Mouse (Mus musculus): ENCODE results near the gene Pcsk6.

DNA sequence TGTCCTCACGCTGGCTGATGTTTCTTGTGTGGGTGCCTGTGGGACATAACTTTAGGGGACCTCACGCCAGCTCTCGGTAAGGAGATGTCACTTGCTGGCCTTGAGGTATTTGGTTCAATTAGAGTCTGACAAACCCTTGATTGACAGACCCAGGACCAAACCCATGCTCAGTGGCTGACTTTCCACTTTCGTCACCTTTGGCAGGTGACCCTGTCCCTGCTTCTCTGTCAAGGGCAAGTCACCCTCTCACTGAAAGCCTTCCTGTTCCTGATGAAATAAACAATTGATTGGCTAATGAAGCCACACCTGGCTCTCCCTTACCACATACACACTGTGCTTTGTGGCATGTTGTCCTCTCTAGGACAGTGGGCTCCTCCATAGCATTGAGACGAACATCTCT lies 8.3 kb downstream of the Pcsk6 start:
- TF ChIP-seq CTCF (IDR thresholded peaks at IDR 0.05; ENCODE audit: control insufficient read depth, insufficient read depth, insufficient replicate concordance, low read depth, low read length) (no peak), POLR2A (IDR thresholded peaks at IDR 0.05; ENCODE audit: control insufficient read depth, low read depth, low read length) (no peak)

Measured in testis, adult 2 months (tissue).